In the genomic region with DNA sequence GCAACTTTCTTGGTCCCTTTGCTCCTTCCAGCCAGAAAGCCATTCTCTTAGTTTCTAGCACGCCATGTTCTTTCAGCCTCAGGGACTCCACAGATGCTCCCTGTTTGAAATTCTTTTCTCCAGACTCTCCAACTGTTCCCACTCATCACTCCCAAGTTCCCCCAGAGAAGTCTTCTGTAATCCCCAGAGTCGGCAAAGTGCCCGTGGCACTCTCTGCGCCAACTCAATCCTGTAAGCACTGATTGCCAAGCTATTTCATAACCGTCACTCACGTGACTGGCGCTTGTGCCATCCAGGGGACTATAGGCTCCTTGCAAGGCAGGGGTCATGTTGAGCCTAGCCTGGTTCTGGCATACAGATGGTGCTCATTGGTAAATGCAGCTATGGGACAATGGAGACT, we compare ENCODE assay signal across 10 mouse cellular contexts. TPM values are rescaled to one million over a fixed set of nuclear protein-coding genes. Genes with fewer than 3 reads are reported as not detected.
DNase-seq lines count a peak whose midpoint lies in the region; ATAC-seq lines count a peak whose summit lies in the region.
"Had no signal": no experiment of that assay in that cellular context is flagged by ENCODE, and none has a peak within 500 bp of the region (broad histone marks: within the 10 kb centered on the region; RNA-seq: fewer than 3 reads in every experiment).

No protein-coding gene starts in this region.

- intact Hi-C loops in left cerebral cortex, postnatal 10 days (cut with DNase I) = no loop called here

- H3K9me3 ChIP-seq in embryonic facial prominence, embryonic 10.5 days = no peaks in the 10 kb centered on the region
- H3K9me3 ChIP-seq in kidney, embryonic 15.5 days (replicated peaks) = no peaks in the 10 kb centered on the region
- H3K9me3 ChIP-seq: heart, embryonic 12.5 days had no signal

- H3K9ac ChIP-seq in kidney, embryonic 15.5 days = no peak overlapping the region
- H3K9ac ChIP-seq: heart, embryonic 12.5 days had no signal

- no peak for ATAC-seq in kidney, embryonic 15.5 days (replicated peaks; ENCODE audit: low FRiP score)

- no peak overlapping the region for H3K4me2 ChIP-seq in kidney, embryonic 15.5 days
- H3K4me2 ChIP-seq: heart, embryonic 12.5 days had no signal

- H3K27me3 ChIP-seq in embryonic facial prominence, embryonic 10.5 days (replicated peaks; ENCODE audit: low read depth, poor library complexity, severe bottlenecking) = no peaks in the 10 kb centered on the region
- no peaks in the 10 kb centered on the region for H3K27me3 ChIP-seq in kidney, embryonic 15.5 days
- H3K27me3 ChIP-seq: heart, embryonic 12.5 days had no signal

- 92% methylated on average over 7 of the region's 7 CpGs for WGBS in embryonic facial prominence, embryonic 10.5 days
- 91% methylated on average over 7 of the region's 7 CpGs for WGBS in kidney, embryonic 15.5 days

- DNase-seq in adrenal gland, adult 8-10 months = peak; percentile 26
- peak; percentile 93 for DNase-seq in brain, adult 2 months (ENCODE audit: low read depth, low spot score)
- peak; percentile 59 to 66 for DNase-seq in frontal cortex, postnatal 25 days (ENCODE audit: low spot score in 2 of 2)
- DNase-seq in left cerebral cortex, postnatal 10 days (ENCODE audit: extremely low spot score in 1 of 2, low spot score in 2 of 2) = peak; percentile 76 to 79
- DNase-seq in embryonic facial prominence, embryonic 10.5 days (ENCODE audit: low spot score) = no peak
- no peak for DNase-seq in heart, adult 9 months (ENCODE audit: low spot score in 2 of 2)
- DNase-seq: embryo, embryonic 11 days had no signal

- no peaks in the 10 kb centered on the region for H3K4me1 ChIP-seq in embryonic facial prominence, embryonic 10.5 days
- H3K4me1 ChIP-seq in kidney, embryonic 15.5 days = no peaks in the 10 kb centered on the region

- no peaks in the 10 kb centered on the region for H3K36me3 ChIP-seq in embryonic facial prominence, embryonic 10.5 days (replicated peaks)
- H3K36me3 ChIP-seq in kidney, embryonic 15.5 days = 0 out of 2 replicates have a peak, but pooled peaks cover 3% of the 10 kb centered on the region

- H3K27ac ChIP-seq in embryonic facial prominence, embryonic 10.5 days (replicated peaks) = no peak overlapping the region
- H3K27ac ChIP-seq in kidney, embryonic 15.5 days = no peak overlapping the region
- H3K27ac ChIP-seq: kidney, postnatal 0 days had no signal

- no peak overlapping the region for H3K4me3 ChIP-seq in embryonic facial prominence, embryonic 10.5 days
- H3K4me3 ChIP-seq in kidney, embryonic 15.5 days (replicated peaks) = no peak overlapping the region
- H3K4me3 ChIP-seq: heart, embryonic 12.5 days had no signal

RNA-seq across cellular contexts. Expression of gene Slc2a8, which starts 51.4 kb away (rescaled TPM):
- total RNA-seq in adrenal gland, adult 8-10 months (2022) = 10 to 100 TPM; 19.8 to 28.5 (median 24.4) TPM
- 10 to 100 TPM; 22.5 to 25.4 TPM for total RNA-seq in left cerebral cortex, postnatal 10 days (2021)
- polyA plus RNA-seq in embryonic facial prominence, embryonic 10.5 days (2016; fragmentation: Nextera tagmentation; extraction: Ambion mirVana) = 19.7 and 21.5 TPM in 2 replicates
- polyA plus RNA-seq in kidney, embryonic 15.5 days (2015; fragmentation: Nextera tagmentation; extraction: Ambion mirVana) = 28.9 and 30.6 TPM in 2 replicates

Comparison
In these comparisons a context has a peak if more than half of its experiments do, and no peak if none do; other contexts are left out.
1. DNase-seq: peak in adrenal gland, adult 8-10 months (single experiment), brain, adult 2 months (single experiment), frontal cortex, postnatal 25 days (2 of 2) and left cerebral cortex, postnatal 10 days (2 of 2); none in embryonic facial prominence, embryonic 10.5 days (single experiment) and heart, adult 9 months (0 of 2).